Mouse (Mus musculus) CH12.LX (cell line): ENCODE results near the gene Plekha8.

ENCODE experiments used
- CTCF ChIP-seq, 2 experiments: IDR thresholded peaks in 1 of 2; conservative IDR thresholded peaks in 1 of 2; 2 replicates each; pipeline ENCODE4 v1.5.1; 2011 to 2012; ENCODE audit warnings: low read depth in 2 of 2, low read length in 2 of 2, improper control_type of control experiment in 1 of 2, inconsistent platforms in 1 of 2, mild to moderate bottlenecking in 1 of 2, moderate library complexity in 1 of 2
- GABPA ChIP-seq: IDR thresholded peaks from 2 replicates; pipeline ENCODE4 v1.6.1; 2012; ENCODE audit warnings: low read depth, low read length, improper control_type of control experiment, inconsistent platforms; ENCODE audit not compliant: insufficient replicate concordance
- POLR2A ChIP-seq: IDR thresholded peaks from 2 replicates; pipeline ENCODE4 v1.6.1; 2011; ENCODE audit warnings: low read depth, mild to moderate bottlenecking, improper control_type of control experiment, low read length
- USF1 ChIP-seq: IDR thresholded peaks from 2 replicates; pipeline ENCODE4 v1.6.1; 2014; ENCODE audit warnings: low read depth, mild to moderate bottlenecking, inconsistent platforms, low read length, improper control_type of control experiment

DNA sequence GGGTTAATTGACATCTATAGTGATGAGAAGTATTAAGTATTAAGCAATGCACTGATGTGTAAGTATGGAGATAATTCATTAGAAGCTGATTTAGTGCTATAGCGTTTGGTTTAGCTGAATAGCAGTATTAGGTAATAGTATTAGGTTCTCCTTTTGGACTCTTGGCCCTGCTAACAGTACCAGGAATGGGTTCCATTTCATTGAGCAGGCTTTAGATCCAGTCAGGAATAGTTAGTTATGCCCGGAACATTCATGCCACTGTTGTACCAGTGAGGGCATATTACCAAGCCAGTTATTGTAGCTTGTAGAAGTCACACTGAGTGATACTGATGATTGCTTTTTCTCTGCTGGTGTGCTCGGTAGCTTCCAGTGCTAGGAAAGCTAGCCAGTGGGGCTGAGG is 2.8 kb downstream of the Plekha8 start:
- TF ChIP-seq POLR2A (no peak), CTCF (conservative IDR thresholded peaks at IDR 0.05 in 1 of 2, IDR thresholded peaks at IDR 0.05 in 1 of 2; ENCODE audit: low read depth in 2 of 2, low read length in 2 of 2) (no peak), GABPA (no peak), USF1 (no peak)
